Mouse (Mus musculus) ES-E14 (cell line): ENCODE data around the gene Adgrf5. TPM values are rescaled to one million over a fixed set of nuclear protein-coding genes. Genes with fewer than 3 reads are reported as not detected.
"Not testable (repeated sequence)": the region's sequence is repeated elsewhere in the genome, so short reads cannot be mapped to it uniquely, and the experiment has no call there.

ENCODE experiments used
- DNase-seq: peaks from one replicate; pipeline ENCODE4 v3.0.0-alpha.2; 2013; ENCODE audit warnings: low read depth, low spot score
- H3K27ac ChIP-seq: 2 replicates; pipeline ENCODE4 v1.5.1; 2012; ENCODE audit warnings: low read depth, mild to moderate bottlenecking, low read length, moderate library complexity, mixed read lengths; ENCODE audit not compliant: poor library complexity, insufficient read depth, severe bottlenecking
- H3K36me3 ChIP-seq: 2 replicates; pipeline ENCODE4 v1.6.1; 2012; ENCODE audit warnings: mild to moderate bottlenecking, low read length, moderate library complexity, mixed read lengths; ENCODE audit not compliant: control insufficient read depth, poor library complexity, insufficient read depth, severe bottlenecking
- H3K4me1 ChIP-seq, 2 experiments: fragments of 150-350 bp in 1 of 2; sonication (generic) in 1 of 2; 2 replicates each; pipeline ENCODE4 v1.6.1; 2012; ENCODE audit warnings: low read length in 2 of 2, mild to moderate bottlenecking in 1 of 2, mixed read lengths in 1 of 2; ENCODE audit not compliant: control insufficient read depth in 2 of 2, insufficient read depth in 2 of 2, poor library complexity in 1 of 2
- H3K4me3 ChIP-seq, 2 experiments: fragments of 150-350 bp in 1 of 2; sonication (generic) in 1 of 2; 2 replicates each; pipeline ENCODE4 v1.5.1; 2012; ENCODE audit warnings: low read length in 2 of 2, low read depth in 1 of 2, mild to moderate bottlenecking in 1 of 2, mixed read lengths in 1 of 2; ENCODE audit not compliant: insufficient read depth in 1 of 2, poor library complexity in 1 of 2, severe bottlenecking in 1 of 2
- H3K9ac ChIP-seq: 2 replicates; pipeline ENCODE4 v1.6.1; 2012; ENCODE audit warnings: low read depth, mild to moderate bottlenecking, low read length, mixed read lengths; ENCODE audit not compliant: poor library complexity, insufficient read depth, severe bottlenecking
- H3K9me3 ChIP-seq: fragments of 150-350 bp; sonication (generic); 2 replicates; pipeline ENCODE4 v1.6.1; 2012; ENCODE audit warnings: low read depth, mild to moderate bottlenecking, low read length; ENCODE audit not compliant: control insufficient read depth, insufficient read depth
- CHD2 ChIP-seq: IDR thresholded peaks from 2 replicates; pipeline ENCODE4 v1.6.1; 2014; ENCODE audit warnings: mild to moderate bottlenecking, low read depth, low read length, inconsistent platforms
- HCFC1 ChIP-seq: IDR thresholded peaks from 2 replicates; pipeline ENCODE4 v1.6.1; 2012; ENCODE audit warnings: low read length, inconsistent platforms, borderline replicate concordance; ENCODE audit not compliant: insufficient read depth
- MAFK ChIP-seq: IDR thresholded peaks from 2 replicates; pipeline ENCODE4 v1.6.1; 2014; ENCODE audit warnings: mild to moderate bottlenecking, low read depth, low read length, inconsistent platforms; ENCODE audit not compliant: insufficient read depth
- ZC3H11A ChIP-seq: IDR thresholded peaks from 2 replicates; pipeline ENCODE4 v1.6.1; 2012; ENCODE audit warnings: low read depth, mild to moderate bottlenecking, inconsistent platforms, low read length, borderline replicate concordance
- ZNF384 ChIP-seq: IDR thresholded peaks from 2 replicates; pipeline ENCODE4 v1.6.1; 2012; ENCODE audit warnings: low read depth, low read length, inconsistent platforms
- in situ Hi-C, 2 experiments: fragments of 600-800 bp; cut with MboI; formaldehyde crosslinking; loops; one replicate each; pipeline ENCODE4 v1.15.1; 2025; ENCODE audit warnings: low sequenced_read_pairs in 2 of 2, inconsistent platforms in 1 of 2; ENCODE audit not compliant: unreplicated experiment in 2 of 2
- total RNA-seq: library from RNA; depleted of rRNA; stranded (reverse); fragments of 300-350 nt; gene quantifications from 2 replicates; pipeline ENCODE4 v1.2.3, GENCODE M21; 2012

The Adgrf5 gene
- total RNA-seq, 1 experiment: 5.5 TPM

GRCm38 (mm10) chr17:43474775-43475174, 114.5 kb downstream of the Adgrf5 start:
- Histone ChIP-seq H3K9ac (no peak overlapping the region), H3K36me3 (no peaks in the 10 kb centered on the region), H3K9me3 (no peaks in the 10 kb centered on the region), H3K27ac (no peak overlapping the region), H3K4me1 (peaks cover 0 to 4% of the 10 kb centered on the region in 2 experiments; a peak in 1 of 4 replicates), H3K4me3 (no peak overlapping the region)
- in situ Hi-C loops: no loop called here
- TF ChIP-seq MAFK: no peak
- no peak for TF ChIP-seq HCFC1
- TF ChIP-seq ZC3H11A: no peak
- DNase-seq: no peak

- no peak overlapping the region for H3K9ac ChIP-seq
- no peak overlapping the region for H3K4me3 ChIP-seq
- H3K4me1 ChIP-seq: peaks cover 0 to 4% of the 10 kb centered on the region in 2 experiments; a peak in 1 of 4 replicates
- no peaks in the 10 kb centered on the region for H3K9me3 ChIP-seq
- TF ChIP-seq HCFC1: no peak
- TF ChIP-seq ZNF384: no peak
- no peak for TF ChIP-seq ZC3H11A
- TF ChIP-seq CHD2: no peak
- TF ChIP-seq MAFK: no peak
- no peaks in the 10 kb centered on the region for H3K36me3 ChIP-seq
- in situ Hi-C loops: no loop called here
- no peak overlapping the region for H3K27ac ChIP-seq
- no peak for DNase-seq
Observed at GRCm38 (mm10) chr17:43477621-43478020, 117.4 kb downstream of the Adgrf5 start.

- Histone ChIP-seq H3K27ac (no peak overlapping the region), H3K9ac (no peak overlapping the region), H3K36me3 (no peaks in the 10 kb centered on the region), H3K9me3 (no peaks in the 10 kb centered on the region), H3K4me1 (no peaks in the 10 kb centered on the region), H3K4me3 (no peak overlapping the region)
- TF ChIP-seq ZNF384: no peak
- no peak for TF ChIP-seq CHD2
- no peak for TF ChIP-seq HCFC1
- no peak for TF ChIP-seq MAFK
- no peak for TF ChIP-seq ZC3H11A
- in situ Hi-C loops: no loop called here
- DNase-seq: no peak
Observed at GRCm38 (mm10) chr17:43485982-43486381, 125.7 kb downstream of the Adgrf5 start.

- in situ Hi-C loops: no loop called here
- H3K4me3 ChIP-seq: no peak overlapping the region
- H3K9me3 ChIP-seq: no peaks in the 10 kb centered on the region
- no peak for DNase-seq
- no peaks in the 10 kb centered on the region for H3K4me1 ChIP-seq
- H3K27ac ChIP-seq: no peak overlapping the region
- H3K9ac ChIP-seq: no peak overlapping the region
- H3K36me3 ChIP-seq: no peaks in the 10 kb centered on the region
- TF ChIP-seq HCFC1 (no peak), MAFK (no peak), ZC3H11A (no peak), CHD2 (no peak)
Observed at GRCm38 (mm10) chr17:43488439-43489151, 128.3 kb downstream of the Adgrf5 start.

- in situ Hi-C loops, H3K36me3 ChIP-seq, H3K4me1 ChIP-seq, H3K4me3 ChIP-seq, H3K9ac ChIP-seq, DNase-seq, H3K9me3 ChIP-seq, H3K27ac ChIP-seq: not testable (repeated sequence)
Observed at GRCm38 (mm10) chr17:43490371-43490770, 130.1 kb downstream of the Adgrf5 start.
